Mouse (Mus musculus) T-cell, adult 2 months (primary cell): ENCODE results near the gene Rasgrp4.
A peak's percentile ranks its signal among the peaks of the same experiment; 100 is the strongest.
"Not testable (repeated sequence)": the region's sequence is repeated elsewhere in the genome, so short reads cannot be mapped to it uniquely, and the experiment has no call there.

Experiments used
- DNase-seq: peaks from one replicate; pipeline ENCODE4 v3.0.0; 2022; ENCODE audit warnings: low spot score

Rasgrp4 gene

GRCm38 (mm10) chr7:29134693-29135386, at the start of gene Rasgrp4:
Gene Rasgrp4, plus strand, starts transcription at chr7:29134851.
- DNase-seq = peak; percentile 90

- no peak for DNase-seq
Measured at GRCm38 (mm10) chr7:29085981-29086380, 48.7 kb upstream of the Rasgrp4 start.

- DNase-seq = no peak
Measured at GRCm38 (mm10) chr7:29086902-29087301, 47.7 kb upstream of the Rasgrp4 start.

- DNase-seq = no peak
Measured at GRCm38 (mm10) chr7:29088817-29089216, 45.8 kb upstream of the Rasgrp4 start.

GRCm38 (mm10) chr7:29097131-29097530, 37.5 kb upstream of the Rasgrp4 start:
- DNase-seq = no peak

- DNase-seq = no peak
Measured at GRCm38 (mm10) chr7:29101286-29102017, 33.2 kb upstream of the Rasgrp4 start.

- DNase-seq = no peak
Measured at GRCm38 (mm10) chr7:29108992-29109955, 25.4 kb upstream of the Rasgrp4 start.

- DNase-seq = no peak
Measured at GRCm38 (mm10) chr7:29118142-29118851, 16.4 kb upstream of the Rasgrp4 start.

GRCm38 (mm10) chr7:29119526-29119925, 15.1 kb upstream of the Rasgrp4 start:
- DNase-seq = no peak

- no peak for DNase-seq
Measured at GRCm38 (mm10) chr7:29122821-29123220, 11.8 kb upstream of the Rasgrp4 start.

GRCm38 (mm10) chr7:29123531-29124358, 10.9 kb upstream of the Rasgrp4 start:
- DNase-seq = no peak

GRCm38 (mm10) chr7:29124970-29125369, 9.7 kb upstream of the Rasgrp4 start, which contains the start of gene Ryr1:
Gene Ryr1, minus strand, starts transcription at chr7:29125179.
- DNase-seq = peak; percentile 37

GRCm38 (mm10) chr7:29126173-29126915, 8.3 kb upstream of the Rasgrp4 start:
- peak; percentile 82 for DNase-seq

- peak; percentile 22 for DNase-seq
Measured at GRCm38 (mm10) chr7:29128725-29129124, 5.9 kb upstream of the Rasgrp4 start.

- no peak for DNase-seq
Measured at GRCm38 (mm10) chr7:29134230-29134629, 421 bp upstream of the Rasgrp4 start.

- no peak for DNase-seq
Measured at GRCm38 (mm10) chr7:29137429-29137828, 2.8 kb downstream of the Rasgrp4 start.

- not testable (repeated sequence) for DNase-seq
Measured at GRCm38 (mm10) chr7:29139237-29139636, 4.6 kb downstream of the Rasgrp4 start.

GRCm38 (mm10) chr7:29141416-29141815, 6.8 kb downstream of the Rasgrp4 start:
- peak; percentile 83 for DNase-seq

- no peak for DNase-seq
Measured at GRCm38 (mm10) chr7:29144006-29144405, 9.4 kb downstream of the Rasgrp4 start.
